Mouse (Mus musculus): ENCODE measurements around the gene Adamts17.

Gene Adamts17

DNA sequence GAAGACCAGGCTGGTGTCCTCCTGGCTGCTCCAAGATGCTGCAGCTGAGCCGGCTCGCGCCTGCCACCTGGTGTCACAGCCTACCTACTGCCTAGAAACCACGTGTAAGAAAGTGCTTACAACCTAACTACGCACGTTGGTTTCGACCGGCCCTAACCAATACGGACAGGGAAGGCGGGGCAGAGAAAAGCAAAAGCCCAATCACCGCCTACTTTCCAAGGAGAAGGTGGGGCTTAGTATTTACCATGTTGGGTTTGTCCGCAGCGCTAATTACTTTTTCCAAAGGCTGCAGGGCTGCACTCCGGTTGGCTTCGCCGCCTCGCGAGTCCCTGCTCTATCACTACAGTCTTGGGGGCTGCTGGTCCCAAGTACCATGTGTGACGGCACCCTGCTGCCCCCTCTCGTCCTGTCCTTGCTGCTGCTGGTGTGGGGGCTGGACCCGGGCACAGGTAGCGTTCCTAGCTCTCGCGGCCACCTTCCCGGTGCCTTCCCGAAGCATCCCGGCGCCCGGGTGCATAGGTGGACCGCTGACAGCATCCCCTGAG, at the start of gene Adamts17:
Adamts17 (plus strand) TSS at position 273 of the 545 bp plus-strand sequence.
- DNase-seq (ENCODE audit: low spot score in 2 of 2) = peak; percentile 95

DNA sequence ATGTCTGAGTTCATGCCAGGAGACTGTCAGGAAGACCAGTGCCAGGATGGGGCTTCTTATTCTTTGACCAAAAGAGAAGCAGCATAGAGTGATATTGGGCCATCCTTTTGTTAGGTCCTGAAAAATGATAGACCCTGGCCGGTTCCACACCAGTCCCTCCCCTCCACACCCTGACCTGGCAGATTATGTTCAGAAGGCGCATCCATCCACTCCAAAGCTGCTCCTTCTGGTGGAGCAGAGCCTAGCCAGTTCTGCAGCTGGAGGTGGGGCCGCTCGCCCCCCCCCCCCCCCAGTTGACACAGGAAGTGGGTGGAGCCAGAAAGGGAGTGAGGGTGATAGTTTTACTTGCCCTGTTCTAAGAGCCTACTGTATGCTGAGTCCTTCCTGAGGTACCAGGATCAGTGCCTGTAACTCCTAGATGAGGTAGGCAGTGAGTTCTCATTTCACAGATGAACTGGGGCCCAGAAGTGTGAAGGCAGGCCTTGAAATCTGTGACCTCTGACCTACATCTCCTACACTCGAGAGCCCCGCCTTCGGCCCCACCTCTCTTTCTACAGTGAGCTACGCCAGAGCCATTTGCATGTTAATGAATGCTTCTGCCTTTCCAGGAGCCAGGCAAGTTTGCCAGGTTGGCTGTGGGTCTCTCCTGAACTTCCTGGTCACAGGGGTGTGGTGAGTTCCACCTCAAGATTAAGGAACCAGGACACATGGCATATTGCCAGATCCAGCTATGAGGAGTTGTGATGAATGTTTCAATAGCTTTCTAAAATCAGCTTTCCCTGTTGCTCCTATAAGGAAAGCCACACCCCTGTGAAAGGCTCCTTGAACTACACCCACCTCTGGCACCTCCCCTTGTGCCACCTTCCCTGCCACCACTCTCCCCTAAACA, 49.4 kb upstream of the Adamts17 start:
- no peak for DNase-seq (ENCODE audit: low spot score in 2 of 2)

DNA sequence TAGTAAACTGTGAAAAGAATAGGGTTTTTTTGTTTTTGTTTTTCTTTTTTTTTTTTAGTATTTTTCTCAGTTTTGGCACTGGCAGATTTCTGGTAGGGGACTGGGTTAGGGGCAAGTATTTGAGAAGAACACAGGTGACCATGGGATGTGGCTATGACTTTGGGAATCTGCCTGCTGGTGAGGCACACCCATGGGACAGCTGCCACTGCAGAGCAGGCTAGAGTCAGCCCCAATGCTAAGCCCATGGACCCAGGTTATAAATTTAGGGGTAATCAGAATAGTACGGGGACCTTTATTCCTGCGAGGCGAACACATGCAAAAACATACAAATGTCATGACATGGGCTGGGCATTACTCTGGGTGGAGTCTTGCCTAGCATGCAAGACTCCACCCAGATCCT, 48.5 kb upstream of the Adamts17 start:
- DNase-seq (ENCODE audit: low spot score in 2 of 2) = no peak

- DNase-seq (ENCODE audit: low spot score in 2 of 2) = no peak
These were observed 42.6 kb upstream of the Adamts17 start for GRCm38 (mm10) chr7:66796909-66797308.

GRCm38 (mm10) chr7:66797345-66797744, 42.2 kb upstream of the Adamts17 start:
- DNase-seq (ENCODE audit: low spot score in 2 of 2) = no peak

DNA sequence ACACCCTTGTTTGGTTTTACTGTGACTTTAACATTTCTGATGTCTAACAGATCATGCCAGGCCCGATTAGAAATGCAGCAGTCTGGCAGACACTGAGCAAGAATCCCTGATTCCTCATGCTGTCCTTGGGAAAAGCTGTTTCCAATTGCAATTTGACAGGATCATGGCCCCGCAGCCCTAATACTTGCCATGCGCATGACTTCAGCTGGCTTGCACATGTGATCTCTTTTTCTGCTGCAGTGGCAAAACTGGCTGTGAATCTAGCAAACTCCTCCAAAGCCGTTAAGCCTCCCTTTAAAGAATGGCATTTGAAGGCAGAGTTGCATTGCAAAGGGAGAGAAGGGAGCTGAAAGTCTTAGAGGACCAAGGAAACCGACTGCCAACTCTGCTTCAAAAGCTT, 40.7 kb upstream of the Adamts17 start:
- no peak for DNase-seq (ENCODE audit: low spot score in 2 of 2)

- no peak for DNase-seq (ENCODE audit: low spot score in 2 of 2)
These were observed 38.8 kb upstream of the Adamts17 start for GRCm38 (mm10) chr7:66800784-66801183.

DNA sequence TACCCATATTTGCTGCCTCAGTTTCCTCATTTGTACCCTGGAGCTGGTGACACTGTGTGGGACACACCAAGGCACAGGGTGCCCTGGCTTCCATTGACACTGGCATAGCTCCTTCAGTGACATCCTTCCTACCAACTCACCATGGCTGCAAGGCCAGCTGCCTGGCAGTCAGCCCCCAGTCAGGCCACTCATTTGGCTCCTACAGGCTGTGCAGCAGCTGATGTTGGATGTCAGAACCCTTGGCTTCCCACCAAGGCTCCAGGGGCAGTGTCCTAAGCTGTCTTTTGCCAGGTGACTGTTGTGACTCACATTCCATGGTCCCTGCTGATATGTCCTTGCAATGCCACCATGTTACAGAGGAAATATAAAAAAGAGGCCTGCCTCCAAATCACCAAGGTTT, 37.8 kb upstream of the Adamts17 start:
- DNase-seq (ENCODE audit: low spot score in 2 of 2) = no peak

- DNase-seq (ENCODE audit: low spot score in 2 of 2) = no peak
These were observed 35.7 kb upstream of the Adamts17 start for GRCm38 (mm10) chr7:66803798-66804197.

DNA sequence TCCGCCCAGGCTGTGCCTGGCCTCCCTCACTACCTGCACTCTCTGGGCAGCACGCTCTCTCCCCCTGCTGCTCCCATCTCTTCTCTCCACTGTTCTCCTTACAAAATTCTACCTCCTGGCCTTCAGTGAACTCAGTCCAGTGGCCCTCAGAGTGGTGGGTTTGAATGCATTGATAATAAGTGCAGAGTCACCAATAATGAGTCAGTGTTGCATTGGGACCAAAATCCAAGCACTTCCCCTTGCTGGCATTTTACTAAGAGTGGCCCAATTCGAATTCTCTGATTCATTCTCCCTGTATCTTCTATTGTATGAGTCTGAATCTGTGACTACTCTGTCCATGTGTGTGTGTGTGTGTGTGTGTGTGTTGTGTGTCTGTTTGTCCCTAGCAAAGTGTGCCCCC, 32.7 kb upstream of the Adamts17 start:
- no peak for DNase-seq (ENCODE audit: low spot score in 2 of 2)

DNA sequence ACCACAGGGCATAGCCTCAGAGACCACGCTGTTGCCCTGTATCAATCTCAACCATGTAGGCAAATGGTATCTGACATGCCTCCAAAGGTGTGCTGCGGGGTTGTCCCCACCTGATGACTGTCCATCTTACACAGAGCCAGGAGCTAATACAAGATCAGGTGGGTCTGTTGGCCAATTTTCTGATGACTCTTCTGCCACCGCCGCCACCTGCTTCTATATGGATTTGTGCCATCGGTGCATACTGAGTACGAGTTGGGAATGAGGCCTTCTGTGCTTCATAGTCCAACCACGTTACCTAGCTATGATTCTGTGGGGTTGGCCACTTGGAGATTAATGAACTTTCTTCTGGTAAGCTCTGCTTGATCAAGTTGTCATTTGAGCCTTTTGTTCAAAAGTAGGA, 29.1 kb upstream of the Adamts17 start:
- DNase-seq (ENCODE audit: low spot score in 2 of 2) = no peak

- no peak for DNase-seq (ENCODE audit: low spot score in 2 of 2)
These were observed 28.2 kb upstream of the Adamts17 start for GRCm38 (mm10) chr7:66811294-66811693.

DNA sequence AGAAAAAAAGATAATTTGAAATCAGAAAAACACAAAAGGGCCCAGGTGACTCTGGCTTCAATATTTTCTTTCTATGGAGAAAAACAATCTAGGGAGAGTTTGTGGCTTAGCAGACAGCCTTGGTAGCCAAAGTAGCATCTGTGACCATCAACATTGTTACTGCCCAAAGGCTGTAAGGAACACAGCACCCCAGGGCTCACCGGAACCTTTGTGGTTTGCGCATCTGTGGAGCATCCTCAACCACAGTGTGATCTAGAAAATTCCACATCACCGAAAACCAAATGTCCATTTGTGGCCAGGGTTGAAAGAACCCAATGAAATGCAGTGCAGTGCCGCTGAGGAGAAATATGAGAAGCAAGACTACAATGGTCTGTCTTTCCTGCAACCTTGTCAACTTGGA, 27.2 kb upstream of the Adamts17 start:
- no peak for DNase-seq (ENCODE audit: low spot score in 2 of 2)

DNA sequence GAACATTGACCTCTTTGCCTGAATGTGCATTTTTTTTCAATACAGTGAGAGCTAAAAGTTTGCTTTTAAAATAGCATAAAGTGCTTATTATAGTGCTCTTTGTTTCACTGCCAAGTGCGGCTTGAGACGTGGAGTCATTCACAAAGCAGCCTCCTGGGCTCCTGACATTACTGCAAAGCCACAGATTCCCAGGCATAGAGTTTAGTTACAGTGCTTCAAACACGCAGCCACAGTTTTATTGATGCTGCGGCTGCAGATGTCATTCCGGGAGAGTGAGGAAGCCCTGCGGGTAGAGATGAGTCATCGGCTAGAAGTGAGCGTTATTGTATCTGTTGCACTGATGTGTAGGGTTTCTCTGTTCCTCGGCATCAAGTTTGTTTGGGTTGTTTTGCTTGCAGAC, 26.8 kb upstream of the Adamts17 start:
- DNase-seq (ENCODE audit: low spot score in 2 of 2) = peak in 1 of 2 experiments; percentile 7

DNA sequence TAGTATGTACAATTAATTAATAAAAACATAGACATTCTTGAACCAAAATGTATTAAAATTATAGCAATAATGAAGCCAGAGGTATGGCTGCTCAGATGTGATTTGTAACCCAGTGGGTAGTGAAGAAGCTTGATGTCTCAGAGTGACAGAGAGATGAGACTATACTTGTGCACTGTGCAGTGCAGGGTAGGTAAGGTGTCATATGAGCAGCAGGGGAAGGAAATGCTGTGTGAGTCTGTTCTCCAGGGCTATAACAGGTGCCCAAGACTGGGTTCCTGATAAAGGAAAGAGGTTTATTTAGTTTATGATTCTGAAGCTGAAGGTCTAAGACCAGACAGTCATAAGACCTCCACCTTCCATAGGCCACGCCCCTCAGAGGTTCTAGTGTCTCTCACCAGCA, 26.4 kb upstream of the Adamts17 start:
- DNase-seq (ENCODE audit: low spot score in 2 of 2) = no peak

DNA sequence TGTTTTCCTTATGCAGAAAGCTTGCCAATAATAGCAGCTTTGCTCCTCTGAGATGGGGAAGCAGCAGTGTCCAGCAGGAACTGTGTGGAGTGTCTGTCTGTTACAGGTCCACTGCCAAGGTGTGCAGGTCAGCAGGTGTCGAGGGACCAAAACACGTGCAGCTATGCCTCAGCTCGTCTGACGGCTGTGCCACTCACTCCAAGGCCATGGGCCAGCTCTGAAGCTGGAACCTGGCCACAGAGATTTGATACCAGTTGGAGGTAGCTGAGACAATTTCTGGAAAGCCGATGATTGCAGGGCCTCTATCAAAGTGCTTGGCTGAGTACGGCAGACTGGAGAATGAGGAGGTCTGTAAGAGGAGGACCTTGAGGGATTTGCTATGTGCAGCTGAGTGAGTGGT, 24.0 kb upstream of the Adamts17 start:
- no peak for DNase-seq (ENCODE audit: low spot score in 2 of 2)

- DNase-seq (ENCODE audit: low spot score in 2 of 2) = no peak
These were observed 19.5 kb upstream of the Adamts17 start for GRCm38 (mm10) chr7:66820034-66820433.

DNA sequence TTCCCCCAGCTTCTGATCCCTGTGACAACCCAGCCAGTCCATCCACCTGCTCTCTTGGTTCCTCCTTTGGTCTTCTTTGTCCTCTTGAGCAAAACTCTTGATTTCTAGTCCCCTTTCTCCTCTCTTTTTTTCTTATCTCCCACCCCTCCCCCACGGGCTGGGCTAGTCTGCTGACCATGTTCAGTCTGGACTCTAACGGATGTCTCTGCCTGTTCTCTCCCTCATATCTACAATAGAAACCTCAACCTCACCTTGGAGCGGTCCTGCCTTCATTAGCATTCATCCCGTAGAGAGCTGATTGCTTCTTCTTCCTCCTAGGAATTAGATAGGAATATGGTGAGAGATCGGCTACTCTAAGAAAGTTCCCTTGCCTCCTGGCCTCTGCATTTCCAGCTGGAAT, 8.7 kb upstream of the Adamts17 start:
- DNase-seq (ENCODE audit: low spot score in 2 of 2) = no peak

DNA sequence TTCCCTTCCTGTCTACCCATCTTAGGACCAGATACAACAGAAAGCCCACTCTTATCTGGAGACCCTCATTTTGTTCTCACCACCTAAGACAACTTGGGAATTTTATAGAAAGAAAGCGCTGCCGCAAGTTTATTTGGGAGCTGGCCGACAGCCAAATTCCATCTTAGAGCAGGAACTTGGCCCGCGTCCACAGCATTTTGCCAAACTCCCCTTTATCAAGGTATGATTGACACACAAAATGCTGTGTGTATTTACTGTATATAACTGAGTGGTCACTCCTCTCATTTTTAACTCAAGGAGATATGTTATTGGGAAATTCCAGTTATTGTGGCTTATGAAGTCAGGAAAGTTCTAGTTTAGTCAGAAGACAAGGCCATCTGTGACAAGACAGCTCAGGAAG, 8.2 kb upstream of the Adamts17 start:
- no peak for DNase-seq (ENCODE audit: low spot score in 2 of 2)

DNA sequence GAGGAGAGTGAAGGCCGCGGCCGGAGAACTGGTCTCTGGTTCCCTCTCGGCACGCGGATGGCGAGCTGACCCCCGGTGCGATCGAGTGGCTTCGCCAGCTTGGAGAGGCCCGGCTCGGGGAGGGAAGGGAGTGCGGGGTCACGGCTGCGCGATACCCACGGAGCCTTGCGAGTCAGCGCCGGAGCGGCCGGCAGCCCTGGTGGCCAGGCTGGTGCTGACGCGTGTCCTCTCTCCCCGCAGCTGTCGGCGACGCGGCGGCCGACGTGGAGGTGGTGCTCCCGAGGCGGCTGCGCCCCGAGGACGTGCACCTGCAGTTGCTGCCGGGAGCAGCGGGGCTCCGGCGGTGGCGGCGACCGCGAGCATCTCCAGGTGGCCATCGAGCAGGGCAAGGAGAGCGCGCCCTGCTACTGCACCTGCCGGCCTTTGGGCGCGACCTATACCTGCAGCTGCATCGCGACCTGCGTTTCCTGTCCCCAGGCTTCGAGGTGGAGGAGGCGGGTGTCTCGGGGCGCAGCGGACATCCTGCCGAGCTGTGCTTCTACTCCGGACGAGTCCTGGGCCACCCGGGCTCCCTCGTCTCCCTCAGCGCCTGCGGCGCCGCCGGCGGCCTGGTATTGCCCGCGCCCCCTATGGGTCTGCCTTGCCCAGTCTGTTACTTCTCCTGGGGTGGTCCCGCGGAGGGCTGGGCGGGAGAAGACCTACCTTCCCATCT, 629 bp downstream of the Adamts17 start:
- peak; percentile 17 to 44 for DNase-seq (ENCODE audit: low spot score in 2 of 2)

GRCm38 (mm10) chr7:66841165-66841564, 1.6 kb downstream of the Adamts17 start:
- DNase-seq (ENCODE audit: low spot score in 2 of 2) = peak; percentile 17 to 23

- DNase-seq (ENCODE audit: low spot score in 2 of 2) = peak; percentile 82 to 87
These were observed 2.5 kb downstream of the Adamts17 start for GRCm38 (mm10) chr7:66842021-66842420.

- DNase-seq (ENCODE audit: low spot score in 2 of 2) = no peak
These were observed 4.3 kb downstream of the Adamts17 start for GRCm38 (mm10) chr7:66843846-66844245.
